Mouse (Mus musculus) thymus, adult 2 months (tissue): ENCODE data around the gene Mpp2. TPM values are rescaled to one million over a fixed set of nuclear protein-coding genes. Genes with fewer than 3 reads are reported as not detected.

Experiments
- DNase-seq: peaks from one replicate; pipeline ENCODE4 v3.0.0; 2021
- H3K27ac ChIP-seq: fragments of 200-500 bp; 2 replicates; pipeline ENCODE4 v1.5.1; 2012; ENCODE audit warnings: low read length, control low read depth; ENCODE audit not compliant: control insufficient read depth, insufficient read depth
- H3K27me3 ChIP-seq: fragments of 200-500 bp; 2 replicates; pipeline ENCODE4 v1.6.1; 2012; ENCODE audit warnings: mild to moderate bottlenecking, low read length, moderate library complexity, mixed read lengths; ENCODE audit not compliant: control insufficient read depth, insufficient read depth
- H3K36me3 ChIP-seq: fragments of 200-500 bp; 2 replicates; pipeline ENCODE4 v1.6.1; 2012; ENCODE audit warnings: mild to moderate bottlenecking, low read length, moderate library complexity; ENCODE audit not compliant: control insufficient read depth, insufficient read depth
- H3K4me1 ChIP-seq: fragments of 200-500 bp; replicated peaks from 2 replicates; pipeline ENCODE4 v1.6.1; 2012; ENCODE audit warnings: low read length; ENCODE audit not compliant: control insufficient read depth, insufficient read depth
- H3K4me3 ChIP-seq: fragments of 200-500 bp; 2 replicates; pipeline ENCODE4 v1.5.1; 2012; ENCODE audit warnings: mild to moderate bottlenecking, low read length, control low read depth, moderate library complexity; ENCODE audit not compliant: control insufficient read depth, insufficient read depth
- CTCF ChIP-seq: fragments of 200-500 bp; IDR thresholded peaks from 2 replicates; pipeline ENCODE4 v1.5.1; 2012; ENCODE audit warnings: mild to moderate bottlenecking, control low read depth, low read length, moderate library complexity, borderline replicate concordance; ENCODE audit not compliant: control insufficient read depth, poor library complexity, insufficient read depth; ENCODE audit errors: extremely low read depth
- POLR2A ChIP-seq: fragments of 200-500 bp; IDR thresholded peaks from 2 replicates; pipeline ENCODE4 v1.6.1; 2012; ENCODE audit warnings: mild to moderate bottlenecking, low read length, control low read depth, moderate library complexity; ENCODE audit not compliant: control insufficient read depth, poor library complexity, insufficient read depth; ENCODE audit errors: extremely low read depth
- WGBS: fragments of 180-500 bp; shearing (Covaris S2); methylation state at CpG from one replicate; pipeline ENCODE4 v1.1.7; 2018; 5-methylcytosine and 5-hydroxymethylcytosine counted together
- polyA plus RNA-seq: library from polyadenylated mRNA; depleted of rRNA; stranded (reverse); fragments of >200 nt; gene quantifications from 2 replicates; pipeline ENCODE4 v1.2.3, GENCODE M21; 2012; rRNA removed

Gene Mpp2
- polyA plus RNA-seq, 1 experiment = 3.7 TPM

DNA sequence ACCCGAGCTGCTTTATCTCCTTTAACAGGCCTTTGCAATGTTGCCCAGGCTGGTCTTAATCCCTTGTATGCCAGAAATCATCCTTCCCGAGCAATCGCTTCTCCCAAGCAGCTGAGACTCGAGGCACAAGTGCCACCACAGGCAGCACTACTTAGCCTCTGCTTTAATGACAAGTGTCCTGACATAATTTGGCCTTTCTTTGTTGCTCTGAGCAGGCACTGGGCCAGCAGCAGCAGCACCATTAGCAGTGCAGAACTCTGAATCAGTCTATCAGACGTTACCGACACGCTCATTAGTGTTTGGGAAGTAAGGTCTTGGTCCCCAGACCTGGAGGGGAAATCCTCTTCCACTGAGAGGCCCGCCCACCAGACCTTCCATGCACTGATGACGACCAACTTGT lies 68.6 kb downstream of the Mpp2 start:
- TF ChIP-seq POLR2A (no peak), CTCF (no peak)
- Histone ChIP-seq H3K27me3 (no peaks in the 10 kb centered on the region), H3K36me3 (no peaks in the 10 kb centered on the region), H3K27ac (no peak overlapping the region), H3K4me3 (no peak overlapping the region), H3K4me1 (no peaks in the 10 kb centered on the region)
- no peak for DNase-seq
- 80% methylated on average over 9 of the region's 9 CpGs for WGBS

DNA sequence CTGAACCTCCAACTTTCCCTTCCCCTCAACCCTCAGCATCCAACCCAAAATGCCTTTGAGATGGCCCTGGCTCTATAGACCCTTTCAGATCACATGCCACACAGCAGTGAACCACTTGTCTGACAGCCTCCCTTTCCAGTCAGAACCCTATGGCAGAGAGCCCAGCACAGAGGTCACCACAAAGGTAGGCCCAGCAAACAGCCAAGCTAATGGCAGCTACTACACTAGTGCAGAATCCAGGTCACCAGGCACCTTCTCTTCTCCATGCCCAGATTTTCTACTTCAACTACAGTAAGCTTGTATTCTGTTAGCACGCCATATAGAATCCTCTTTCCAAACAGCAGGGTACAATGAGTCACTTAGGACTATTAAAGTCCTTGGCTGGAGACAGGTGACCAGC lies 72.2 kb downstream of the Mpp2 start:
- H3K4me3 ChIP-seq = no peak overlapping the region
- DNase-seq = no peak
- H3K36me3 ChIP-seq = no peaks in the 10 kb centered on the region
- no peak for TF ChIP-seq CTCF
- no peak for TF ChIP-seq POLR2A
- 88% methylated on average over 1 of the region's 1 CpGs for WGBS
- no peak overlapping the region for H3K27ac ChIP-seq
- H3K27me3 ChIP-seq = no peaks in the 10 kb centered on the region
- no peaks in the 10 kb centered on the region for H3K4me1 ChIP-seq

DNA sequence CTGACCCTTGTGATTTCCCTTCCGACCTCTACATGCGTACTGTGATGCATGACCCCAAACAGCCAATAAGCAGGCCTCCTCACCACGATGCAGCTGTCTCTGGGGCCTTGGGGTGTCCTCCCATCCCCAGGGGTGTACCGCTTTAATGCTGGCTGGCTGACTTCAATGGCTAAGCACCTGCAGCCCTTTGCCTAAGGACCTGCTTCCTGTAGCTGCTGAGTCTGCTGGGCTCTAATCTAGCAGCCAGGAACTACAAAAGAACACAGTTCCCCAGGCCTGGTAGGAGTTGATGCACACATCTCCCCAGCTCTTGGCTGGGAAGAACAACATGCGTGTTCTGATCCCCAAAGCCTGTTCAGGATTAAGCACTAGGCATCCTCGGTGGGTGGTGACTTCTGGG lies 72.8 kb downstream of the Mpp2 start:
- Histone ChIP-seq H3K27me3 (no peaks in the 10 kb centered on the region), H3K27ac (no peak overlapping the region), H3K4me1 (no peaks in the 10 kb centered on the region), H3K4me3 (no peak overlapping the region), H3K36me3 (no peaks in the 10 kb centered on the region)
- WGBS = 71% methylated on average over 6 of the region's 6 CpGs
- no peak for TF ChIP-seq POLR2A
- DNase-seq = no peak

DNA sequence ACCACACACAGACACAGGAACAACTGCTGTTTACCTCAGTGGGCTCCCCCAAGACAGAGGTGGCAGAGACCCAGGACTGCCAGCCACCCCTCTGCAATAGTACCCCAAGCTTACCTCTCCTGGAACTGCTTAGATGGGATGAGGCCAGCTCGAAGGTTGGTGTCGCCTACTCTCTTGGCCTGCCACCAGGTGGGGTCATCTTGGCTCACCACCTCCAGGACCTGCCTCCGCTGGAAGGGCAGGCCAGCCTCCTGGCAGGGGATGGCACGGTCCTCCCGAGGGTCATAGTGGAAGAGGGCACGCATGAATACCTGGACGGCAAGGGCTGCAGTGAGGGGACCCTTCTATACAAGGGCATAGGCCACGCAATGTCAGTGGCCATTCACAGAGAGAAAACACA lies 75.1 kb downstream of the Mpp2 start:
- Histone ChIP-seq H3K27me3 (no peaks in the 10 kb centered on the region), H3K4me3 (no peak overlapping the region), H3K36me3 (no peaks in the 10 kb centered on the region), H3K4me1 (no peaks in the 10 kb centered on the region), H3K27ac (no peak overlapping the region)
- DNase-seq = no peak
- WGBS = 89% methylated on average over 8 of the region's 8 CpGs
- TF ChIP-seq CTCF (no peak), POLR2A (no peak)

DNA sequence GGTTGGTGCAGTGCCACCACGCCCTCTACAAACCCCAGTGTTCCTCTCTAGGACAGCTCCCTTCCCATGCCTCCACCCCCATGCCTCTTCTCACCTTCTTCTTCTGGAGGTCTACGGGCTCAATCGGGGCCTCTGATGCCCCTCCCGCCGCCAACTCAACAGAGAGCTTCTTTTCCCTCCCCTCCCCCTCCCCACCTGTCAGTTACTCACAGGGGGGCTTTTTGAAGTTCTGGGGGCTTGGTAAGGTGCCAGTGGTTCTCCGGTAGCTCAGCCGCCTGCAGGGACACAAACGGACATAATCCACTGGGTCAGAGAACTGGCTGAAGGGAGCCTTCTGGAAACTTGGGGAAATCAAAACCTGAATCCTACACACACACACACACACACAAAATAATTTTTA lies 76.8 kb downstream of the Mpp2 start:
- no peak overlapping the region for H3K4me3 ChIP-seq
- no peak for DNase-seq
- H3K27ac ChIP-seq = no peak overlapping the region
- no peaks in the 10 kb centered on the region for H3K36me3 ChIP-seq
- no peaks in the 10 kb centered on the region for H3K27me3 ChIP-seq
- WGBS = 87% methylated on average over 8 of the region's 8 CpGs
- no peaks in the 10 kb centered on the region for H3K4me1 ChIP-seq
- TF ChIP-seq POLR2A (no peak), CTCF (no peak)

DNA sequence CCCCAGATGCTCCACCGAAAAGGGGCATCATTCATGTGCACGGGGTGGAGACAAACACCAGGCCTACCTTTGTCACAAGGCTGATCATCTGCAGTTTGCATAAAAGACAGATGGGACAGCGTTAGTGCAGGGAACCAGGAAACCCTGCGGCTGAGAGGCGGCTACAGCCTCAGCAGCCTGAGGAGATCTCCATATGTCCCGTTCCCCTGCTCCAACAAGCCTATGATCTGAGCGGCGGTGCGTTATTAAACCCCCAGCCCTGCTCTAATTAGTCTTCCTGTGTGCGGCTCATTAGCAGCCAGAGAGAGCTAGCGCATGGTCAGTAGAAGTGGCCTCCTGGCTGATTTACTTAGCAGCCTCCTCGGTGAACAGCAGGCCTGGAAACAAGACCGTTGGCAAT lies 78.2 kb downstream of the Mpp2 start:
- Histone ChIP-seq H3K27me3 (no peaks in the 10 kb centered on the region), H3K36me3 (no peaks in the 10 kb centered on the region), H3K4me1 (no peaks in the 10 kb centered on the region), H3K27ac (no peak overlapping the region), H3K4me3 (no peak overlapping the region)
- TF ChIP-seq POLR2A (no peak), CTCF (no peak)
- DNase-seq = no peak
- 94% methylated on average over 13 of the region's 13 CpGs for WGBS

DNA sequence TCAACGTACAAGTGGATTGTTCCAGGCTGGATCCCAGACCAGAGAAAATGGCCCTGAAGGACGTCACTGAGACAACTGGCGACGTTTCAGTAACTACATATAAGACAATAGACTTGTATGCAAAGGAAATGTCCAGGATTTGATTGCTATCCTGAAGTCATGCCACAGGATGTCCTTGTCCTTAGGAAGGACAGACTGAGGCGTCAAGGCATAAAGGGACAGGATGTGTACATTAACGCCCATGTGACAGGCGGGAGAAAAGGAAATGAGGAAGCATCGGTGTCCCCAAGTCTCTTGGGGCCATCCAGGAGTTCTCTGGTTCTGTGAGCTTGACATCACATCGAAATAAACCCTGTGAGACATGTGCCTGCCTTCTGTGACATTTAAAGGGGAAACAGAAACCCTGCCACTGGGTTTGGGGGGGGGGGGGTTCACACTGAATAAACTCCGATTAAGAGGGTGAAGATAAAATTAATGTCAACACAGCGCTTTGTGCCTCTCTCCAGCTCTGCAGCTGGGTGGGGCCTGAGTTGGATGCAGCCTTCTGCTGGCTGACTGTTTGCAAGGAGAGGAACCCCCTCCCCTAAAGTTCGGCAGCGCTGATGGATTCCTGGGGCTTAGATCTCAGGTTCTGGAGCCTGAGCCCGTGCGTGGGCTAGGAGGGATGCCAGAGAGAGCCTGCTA lies 79.2 kb downstream of the Mpp2 start:
- 74% methylated on average over 15 of the region's 15 CpGs for WGBS
- H3K27me3 ChIP-seq = no peaks in the 10 kb centered on the region
- H3K4me1 ChIP-seq = no peaks in the 10 kb centered on the region
- no peak for DNase-seq
- H3K36me3 ChIP-seq = no peaks in the 10 kb centered on the region
- H3K27ac ChIP-seq = no peak overlapping the region
- no peak overlapping the region for H3K4me3 ChIP-seq
- TF ChIP-seq POLR2A = no peak
- no peak for TF ChIP-seq CTCF

DNA sequence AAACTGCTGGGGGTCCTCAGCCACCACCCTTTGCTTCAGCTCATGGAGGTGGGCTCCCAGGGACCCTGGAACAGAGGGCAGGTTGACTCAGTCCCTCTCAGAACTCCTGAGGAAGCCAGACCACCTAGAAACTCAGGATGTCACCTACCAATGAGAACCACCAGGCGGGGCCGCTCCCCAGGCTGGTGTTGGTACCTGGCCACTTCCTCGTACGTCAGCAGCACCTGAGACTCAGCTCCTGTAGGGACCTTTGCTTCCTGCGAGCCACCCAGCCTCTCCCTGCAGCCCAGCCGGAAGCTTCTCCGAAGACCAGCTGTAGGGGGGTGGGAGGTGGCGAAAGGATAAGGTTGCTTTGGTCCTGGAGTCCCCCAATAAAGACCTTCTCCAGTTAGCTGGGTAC lies 79.9 kb downstream of the Mpp2 start:
- no peaks in the 10 kb centered on the region for H3K27me3 ChIP-seq
- DNase-seq = no peak
- no peak overlapping the region for H3K27ac ChIP-seq
- TF ChIP-seq POLR2A = no peak
- no peak for TF ChIP-seq CTCF
- no peaks in the 10 kb centered on the region for H3K36me3 ChIP-seq
- no peak overlapping the region for H3K4me3 ChIP-seq
- no peaks in the 10 kb centered on the region for H3K4me1 ChIP-seq
- 87% methylated on average over 8 of the region's 8 CpGs for WGBS

Other genes starting within 250 kb of the Mpp2 start
- gene Meox1, start 194.1 kb downstream of the Mpp2 start, polyA plus RNA-seq = 1.9 and 2.1 TPM in 2 replicates
- 3.1 and 5.0 TPM in 2 replicates for gene Sost, start 121.5 kb downstream of the Mpp2 start, polyA plus RNA-seq
- gene Cfap97d1, start 104.2 kb downstream of the Mpp2 start, polyA plus RNA-seq = not detected in 2 replicates
- 12.3 and 19.7 TPM in 2 replicates for gene Dusp3, start 101.5 kb downstream of the Mpp2 start, polyA plus RNA-seq
- 0.28 and 0.50 TPM in 2 replicates for gene Mpp3, start 60.1 kb downstream of the Mpp2 start, polyA plus RNA-seq
- gene Cd300lg, start 47.0 kb downstream of the Mpp2 start, polyA plus RNA-seq = 12.5 and 18.3 TPM in 2 replicates
- gene Ppy, start 12.8 kb upstream of the Mpp2 start, polyA plus RNA-seq = 11.8 TPM in 2 replicates
- 51.8 and 53.2 TPM in 2 replicates for gene Pyy, start 19.3 kb upstream of the Mpp2 start, polyA plus RNA-seq
- gene Nags, start 57.0 kb upstream of the Mpp2 start, polyA plus RNA-seq = 0.09 and 0.43 TPM in 2 replicates
- 26.2 and 31.3 TPM in 2 replicates for gene Tmem101, start 67.9 kb upstream of the Mpp2 start, polyA plus RNA-seq
- 36.1 and 42.2 TPM in 2 replicates for gene Lsm12, start 96.8 kb upstream of the Mpp2 start, polyA plus RNA-seq
- gene G6pc3, start 101.1 kb upstream of the Mpp2 start, polyA plus RNA-seq = 48.6 and 56.5 TPM in 2 replicates
- 76.8 and 81.7 TPM in 2 replicates for gene Hdac5, start 141.7 kb upstream of the Mpp2 start, polyA plus RNA-seq
- 13.0 and 17.7 TPM in 2 replicates for gene BC030867, start 160.4 kb upstream of the Mpp2 start, polyA plus RNA-seq
- 0.12 and 0.27 TPM in 2 replicates for gene Asb16, start 180.2 kb upstream of the Mpp2 start, polyA plus RNA-seq
- gene Tmub2, start 196.4 kb upstream of the Mpp2 start, polyA plus RNA-seq = 74.1 and 74.2 TPM in 2 replicates
- gene Atxn7l3, start 208.1 kb upstream of the Mpp2 start, polyA plus RNA-seq = 89.9 TPM in 2 replicates
- gene Ubtf, start 231.2 kb upstream of the Mpp2 start, polyA plus RNA-seq = 59.7 and 67.9 TPM in 2 replicates